Mouse (Mus musculus) kidney, embryonic 16.5 days (tissue): ENCODE results near the gene Zfhx3. TPM values are rescaled to one million over a fixed set of nuclear protein-coding genes. Genes with fewer than 3 reads are reported as not detected.

Source experiments
- ATAC-seq: fragments of 200-750 bp; cut with Nextera tagmentation; 2 replicates; pipeline ENCODE4 v1.8.0; 2017; ENCODE audit warnings: moderate TSS enrichment; ENCODE audit not compliant: low FRiP score, low TSS enrichment
- H3K27ac ChIP-seq: fragments of 300-500 bp; sonication (generic); 2 replicates; pipeline ENCODE4 v1.5.1; 2014; ENCODE audit warnings: low read length
- H3K27me3 ChIP-seq: fragments of 300-500 bp; sonication (generic); 2 replicates; pipeline ENCODE4 v1.6.1; 2014; ENCODE audit warnings: low read length, control low read depth, mixed read lengths; ENCODE audit not compliant: insufficient read depth
- H3K36me3 ChIP-seq: fragments of 300-500 bp; sonication (generic); 2 replicates; pipeline ENCODE4 v1.6.1; 2014; ENCODE audit warnings: low read length, control low read depth, mixed read lengths; ENCODE audit not compliant: insufficient read depth
- H3K4me1 ChIP-seq: fragments of 300-500 bp; sonication (generic); 2 replicates; pipeline ENCODE4 v1.6.1; 2014; ENCODE audit warnings: low read length, control low read depth, mixed read lengths; ENCODE audit not compliant: insufficient read depth
- H3K4me2 ChIP-seq: fragments of 300-500 bp; sonication (generic); replicated peaks from 2 replicates; pipeline ENCODE4 v1.6.1; 2014; ENCODE audit warnings: low read depth, low read length
- H3K4me3 ChIP-seq: fragments of 300-500 bp; sonication (generic); 2 replicates; pipeline ENCODE4 v1.5.1; 2014; ENCODE audit warnings: mild to moderate bottlenecking, low read length
- H3K9ac ChIP-seq: fragments of 300-500 bp; sonication (generic); replicated peaks from 2 replicates; pipeline ENCODE4 v1.6.1; 2014; ENCODE audit warnings: low read length
- H3K9me3 ChIP-seq: fragments of 300-500 bp; sonication (generic); 2 replicates; pipeline ENCODE4 v1.6.1; 2016; ENCODE audit warnings: low read length, control low read depth
- WGBS: fragments of 180-500 bp; shearing (Covaris S2); extraction: QIAGEN DNeasy Blood & Tissue Kit; methylation state at CpG from one replicate; pipeline ENCODE4 v1.1.7; 2014; 5-methylcytosine and 5-hydroxymethylcytosine counted together
- polyA plus RNA-seq: library from polyadenylated mRNA; unstranded; fragments of >200 nt; fragmentation: Nextera tagmentation; extraction: Ambion mirVana; gene quantifications from 2 replicates; pipeline ENCODE4 v1.2.1, GENCODE M21; 2015

Zfhx3 gene
- polyA plus RNA-seq, 1 experiment from 2014 or later: 6.6 TPM

GRCm38 (mm10) chr8:108625571-108626120 lies 683.2 kb downstream of the Zfhx3 start:
- no peak overlapping the region for H3K4me2 ChIP-seq
- no peaks in the 10 kb centered on the region for H3K27me3 ChIP-seq
- no peaks in the 10 kb centered on the region for H3K4me1 ChIP-seq
- 80% methylated on average over 9 of the region's 9 CpGs for WGBS
- no peak overlapping the region for H3K27ac ChIP-seq
- H3K9ac ChIP-seq: no peak overlapping the region
- no peak overlapping the region for H3K4me3 ChIP-seq
- no peaks in the 10 kb centered on the region for H3K9me3 ChIP-seq
- no peaks in the 10 kb centered on the region for H3K36me3 ChIP-seq
- no peak for ATAC-seq

- no peak for ATAC-seq
- no peaks in the 10 kb centered on the region for H3K36me3 ChIP-seq
- H3K4me1 ChIP-seq: no peaks in the 10 kb centered on the region
- H3K27me3 ChIP-seq: no peaks in the 10 kb centered on the region
- no peak overlapping the region for H3K4me3 ChIP-seq
- WGBS: 85% methylated on average over 1 of the region's 1 CpGs
- no peak overlapping the region for H3K9ac ChIP-seq
- H3K9me3 ChIP-seq: no peaks in the 10 kb centered on the region
- no peak overlapping the region for H3K27ac ChIP-seq
- no peak overlapping the region for H3K4me2 ChIP-seq
Observed at GRCm38 (mm10) chr8:108631069-108631468, 688.6 kb downstream of the Zfhx3 start.

- no peaks in the 10 kb centered on the region for H3K27me3 ChIP-seq
- no peaks in the 10 kb centered on the region for H3K36me3 ChIP-seq
- no peak overlapping the region for H3K9ac ChIP-seq
- no peak overlapping the region for H3K27ac ChIP-seq
- no peak overlapping the region for H3K4me3 ChIP-seq
- ATAC-seq: no peak
- H3K4me1 ChIP-seq: no peaks in the 10 kb centered on the region
- 33% methylated on average over 3 of the region's 3 CpGs for WGBS
- no peak overlapping the region for H3K4me2 ChIP-seq
- no peaks in the 10 kb centered on the region for H3K9me3 ChIP-seq
Observed at GRCm38 (mm10) chr8:108634282-108634681, 691.8 kb downstream of the Zfhx3 start.

GRCm38 (mm10) chr8:108637887-108638286 lies 695.4 kb downstream of the Zfhx3 start:
- Histone ChIP-seq H3K4me1 (no peaks in the 10 kb centered on the region), H3K9ac (no peak overlapping the region), H3K4me2 (no peak overlapping the region), H3K4me3 (no peak overlapping the region), H3K9me3 (no peaks in the 10 kb centered on the region), H3K27me3 (no peaks in the 10 kb centered on the region), H3K27ac (no peak overlapping the region), H3K36me3 (no peaks in the 10 kb centered on the region)
- ATAC-seq: no peak
- WGBS: 97% methylated on average over 2 of the region's 2 CpGs

GRCm38 (mm10) chr8:108645660-108646059 lies 703.2 kb downstream of the Zfhx3 start:
- Histone ChIP-seq H3K36me3 (no peaks in the 10 kb centered on the region), H3K27me3 (no peaks in the 10 kb centered on the region), H3K4me2 (no peak overlapping the region), H3K9ac (no peak overlapping the region), H3K27ac (no peak overlapping the region), H3K4me1 (peaks cover 5% of the 10 kb centered on the region), H3K4me3 (no peak overlapping the region), H3K9me3 (no peaks in the 10 kb centered on the region)
- no peak for ATAC-seq
- 83% methylated on average over 3 of the region's 3 CpGs for WGBS

GRCm38 (mm10) chr8:108647556-108647955 lies 705.1 kb downstream of the Zfhx3 start:
- Histone ChIP-seq H3K4me3 (no peak overlapping the region), H3K27ac (no peak overlapping the region), H3K9me3 (no peaks in the 10 kb centered on the region), H3K36me3 (no peaks in the 10 kb centered on the region), H3K4me1 (peaks cover 5% of the 10 kb centered on the region), H3K27me3 (no peaks in the 10 kb centered on the region), H3K4me2 (no peak overlapping the region), H3K9ac (no peak overlapping the region)
- WGBS: 15% methylated on average over 8 of the region's 8 CpGs
- ATAC-seq: peak; percentile 82

- WGBS: 81% methylated on average over 6 of the region's 6 CpGs
- Histone ChIP-seq H3K27ac (no peak overlapping the region), H3K4me1 (peaks cover 5% of the 10 kb centered on the region), H3K9me3 (no peaks in the 10 kb centered on the region), H3K4me2 (no peak overlapping the region), H3K36me3 (no peaks in the 10 kb centered on the region), H3K27me3 (no peaks in the 10 kb centered on the region), H3K4me3 (no peak overlapping the region), H3K9ac (no peak overlapping the region)
- no peak for ATAC-seq
Observed at GRCm38 (mm10) chr8:108648993-108649392, 706.5 kb downstream of the Zfhx3 start.

- Histone ChIP-seq H3K27me3 (no peaks in the 10 kb centered on the region), H3K4me1 (peaks cover 5% of the 10 kb centered on the region)
- ATAC-seq: no peak
Observed at GRCm38 (mm10) chr8:108650837-108651236, 708.4 kb downstream of the Zfhx3 start.

GRCm38 (mm10) chr8:108661486-108662093 lies 719.1 kb downstream of the Zfhx3 start:
- H3K4me3 ChIP-seq: no peak overlapping the region
- ATAC-seq: peak; percentile 51
- no peaks in the 10 kb centered on the region for H3K27me3 ChIP-seq
- H3K36me3 ChIP-seq: no peaks in the 10 kb centered on the region
- WGBS: 30% methylated on average over 5 of the region's 5 CpGs
- no peaks in the 10 kb centered on the region for H3K9me3 ChIP-seq
- no peak overlapping the region for H3K4me2 ChIP-seq
- no peak overlapping the region for H3K27ac ChIP-seq
- H3K9ac ChIP-seq: 0 out of 2 replicates have a peak overlapping the region, but pooled peaks have one; percentile 6
- H3K4me1 ChIP-seq: peaks cover 8% of the 10 kb centered on the region

More at GRCm38 (mm10) chr8:108650837-108651236, 708.4 kb downstream of the Zfhx3 start:
- Histone ChIP-seq H3K4me3 (no peak overlapping the region), H3K36me3 (no peaks in the 10 kb centered on the region), H3K27ac (no peak overlapping the region), H3K4me2 (no peak overlapping the region), H3K9me3 (no peaks in the 10 kb centered on the region), H3K9ac (no peak overlapping the region)
- 84% methylated on average over 8 of the region's 8 CpGs for WGBS

GRCm38 (mm10) chr8:108662766-108663165 lies 720.3 kb downstream of the Zfhx3 start:
- H3K9ac ChIP-seq: no peak overlapping the region
- peaks cover 8% of the 10 kb centered on the region for H3K4me1 ChIP-seq
- H3K9me3 ChIP-seq: no peaks in the 10 kb centered on the region
- H3K27me3 ChIP-seq: no peaks in the 10 kb centered on the region
- no peak for ATAC-seq
- H3K36me3 ChIP-seq: no peaks in the 10 kb centered on the region
- H3K4me3 ChIP-seq: no peak overlapping the region
- 65% methylated on average over 3 of the region's 3 CpGs for WGBS
- no peak overlapping the region for H3K27ac ChIP-seq
- no peak overlapping the region for H3K4me2 ChIP-seq
